Mouse (Mus musculus) brain, embryonic 14.5 days (tissue): ENCODE measurements around the gene Osbpl7.

Experiments used
- CTCF ChIP-seq: fragments of 200-500 bp; IDR thresholded peaks from 2 replicates; pipeline ENCODE4 v1.5.1; 2012; ENCODE audit warnings: inconsistent platforms, mild to moderate bottlenecking, moderate library complexity, borderline replicate concordance; ENCODE audit not compliant: insufficient read depth, insufficient read length; ENCODE audit errors: extremely low read depth
- POLR2A ChIP-seq: fragments of 200-500 bp; IDR thresholded peaks from 2 replicates; pipeline ENCODE4 v1.6.1; 2012; ENCODE audit warnings: mild to moderate bottlenecking, inconsistent platforms, borderline replicate concordance; ENCODE audit not compliant: poor library complexity, insufficient read depth, insufficient read length, severe bottlenecking; ENCODE audit errors: extremely low read depth

DNA sequence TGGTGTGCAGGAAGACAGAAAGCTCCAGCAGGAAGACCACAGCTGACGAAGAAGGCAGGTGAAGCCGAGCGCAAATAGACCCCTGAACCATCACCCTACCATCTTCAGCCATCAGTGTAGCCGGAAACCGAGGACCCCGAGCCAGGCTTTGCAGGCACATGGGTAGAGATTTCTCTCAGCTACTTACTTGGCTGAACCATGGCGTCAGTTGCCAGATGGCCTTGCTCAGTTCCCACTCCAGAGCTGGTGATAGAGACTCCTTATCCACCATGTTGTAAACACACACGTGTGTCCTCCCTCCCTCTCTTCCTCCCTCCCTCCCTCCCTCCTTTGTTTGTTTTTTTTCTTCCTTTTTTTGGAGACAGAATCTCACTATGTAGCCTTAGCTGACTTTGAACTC lies 23.8 kb downstream of the Osbpl7 start:
- no peak for TF ChIP-seq CTCF
- no peak for TF ChIP-seq POLR2A
